Mouse (Mus musculus) adrenal gland (tissue): ENCODE data around the gene Ifi208.
"Not testable (repeated sequence)": the region's sequence is repeated elsewhere in the genome, so short reads cannot be mapped to it uniquely, and the experiment has no call there.

ENCODE experiments used
- intact Hi-C: fragments of 180-260 bp; cut with DNase I; formaldehyde crosslinking; loops from one replicate; pipeline ENCODE4 v1.15.1; 2025
- long read RNA-seq, 2 experiments: library from polyadenylated mRNA; unstranded; transcript quantifications; one replicate each; pipeline ENCODE4 v2.0.0; 2020; ENCODE audit warnings: borderline replicate concordance in 1 of 2; ENCODE audit not compliant: insufficient replicate concordance in 1 of 2
- microRNA-seq, 2 experiments: library from miRNA; unstranded; fragments of <30 nt; microRNA quantifications; one replicate each; pipeline ENCODE4; 2019

Ifi208 gene
- long read RNA-seq, experiment 1, partial matches to known transcripts = 0 of 2 reads
- long read RNA-seq, experiment 1, other reads (novel, unspliced or antisense) = 1 of 2 reads
- long read RNA-seq, experiment 2 = 0 reads

DNA sequence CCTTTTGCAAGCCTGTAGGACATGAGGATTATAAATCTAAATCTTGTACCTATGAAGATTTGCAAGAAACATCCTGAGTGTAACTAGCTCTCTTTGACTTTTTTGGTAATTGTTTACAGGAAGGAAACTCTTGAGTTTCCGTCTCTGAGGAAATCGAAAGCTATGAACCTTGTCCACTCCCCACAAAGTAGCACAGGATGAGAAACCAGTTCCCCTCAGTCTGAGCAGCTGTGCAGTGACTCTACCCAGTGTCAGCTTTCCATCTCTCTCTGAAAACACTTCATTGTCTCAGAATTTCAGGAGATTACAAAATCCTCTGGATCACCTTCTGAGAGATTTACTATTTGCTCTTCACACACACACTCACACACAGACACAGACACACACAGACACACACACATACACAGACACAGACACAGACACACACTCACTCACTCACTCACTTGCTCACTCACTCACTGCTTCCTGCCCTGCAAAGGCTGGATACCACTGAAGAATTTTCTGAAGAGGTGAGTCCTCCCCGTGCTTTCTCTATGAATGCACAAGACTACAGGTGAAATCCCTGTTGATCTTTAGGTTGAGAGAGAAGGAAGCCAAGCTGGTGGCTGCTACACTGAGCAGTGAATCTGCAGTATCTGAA, at the start of gene Ifi208:
TSS of gene Ifi208 (plus strand) at position 218 of the 640 bp plus-strand sequence.
- intact Hi-C loops = not testable (repeated sequence)

DNA sequence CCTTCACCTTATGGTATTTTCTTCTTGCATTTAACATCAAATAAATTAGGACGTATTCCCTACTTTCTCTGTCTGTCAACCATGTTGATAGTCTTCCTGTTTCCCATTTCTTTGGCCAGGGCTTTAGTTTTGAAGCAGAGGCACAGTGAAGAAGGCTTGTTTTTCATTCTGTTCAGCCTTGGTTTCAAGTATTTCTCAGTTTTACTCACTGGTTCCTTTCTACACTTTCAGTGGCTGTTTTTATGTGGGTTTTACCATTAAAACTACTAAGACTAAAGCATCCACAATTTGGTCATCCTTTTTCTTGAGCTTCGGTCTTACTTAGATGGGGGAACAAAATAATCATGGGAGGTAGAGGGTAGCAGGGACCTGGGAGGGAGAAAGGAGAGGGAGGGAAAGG, 49.4 kb upstream of the Ifi208 start:
- intact Hi-C loops = no loop called here

- intact Hi-C loops = no loop called here
Measured at GRCm38 (mm10) chr1:173626686-173627085, 46.8 kb upstream of the Ifi208 start.

DNA sequence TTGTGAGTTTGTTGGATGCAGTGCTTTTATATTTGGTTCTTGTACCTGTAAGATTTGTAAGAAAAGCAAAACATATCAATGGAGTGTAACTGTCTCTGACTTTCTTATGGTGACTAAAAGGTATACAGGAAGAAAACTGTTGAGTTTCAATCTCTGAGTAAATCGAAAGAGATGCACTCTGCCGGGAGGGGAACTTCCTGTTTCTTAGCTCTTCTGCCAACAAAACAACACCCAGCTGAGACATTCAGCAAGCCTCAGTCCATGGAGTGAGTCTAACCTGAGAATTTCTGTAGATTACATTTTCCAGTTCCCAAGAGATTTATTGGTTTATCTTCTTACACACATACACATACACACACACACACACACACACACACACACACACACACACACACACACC, 42.9 kb upstream of the Ifi208 start, which contains the start of gene Ifi209:
TSS of gene Ifi209 (plus strand) at position 296 of the 400 bp plus-strand sequence.
- intact Hi-C loops = not testable (repeated sequence)

- intact Hi-C loops = no loop called here
Measured at GRCm38 (mm10) chr1:173633969-173634645, 39.4 kb upstream of the Ifi208 start.

DNA sequence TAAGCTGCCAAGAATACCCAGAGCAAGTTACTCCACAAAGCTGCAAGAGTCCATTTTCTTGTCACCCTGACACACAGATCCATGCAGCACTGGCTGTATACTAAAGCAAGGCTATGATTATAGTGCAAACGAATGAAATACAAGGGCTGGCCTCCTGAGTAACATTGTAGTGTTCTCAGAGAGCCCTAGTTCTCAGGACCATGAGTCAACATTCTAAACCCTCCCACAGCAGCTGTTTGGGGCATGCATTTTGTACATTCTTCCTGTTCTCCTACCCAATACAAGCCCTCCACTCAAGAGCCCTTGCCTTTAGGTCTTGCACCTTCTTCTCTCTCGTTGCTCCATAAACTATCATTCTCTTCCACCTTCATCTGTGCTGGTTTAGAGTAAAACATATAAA, 28.1 kb upstream of the Ifi208 start:
- intact Hi-C loops = no loop called here

DNA sequence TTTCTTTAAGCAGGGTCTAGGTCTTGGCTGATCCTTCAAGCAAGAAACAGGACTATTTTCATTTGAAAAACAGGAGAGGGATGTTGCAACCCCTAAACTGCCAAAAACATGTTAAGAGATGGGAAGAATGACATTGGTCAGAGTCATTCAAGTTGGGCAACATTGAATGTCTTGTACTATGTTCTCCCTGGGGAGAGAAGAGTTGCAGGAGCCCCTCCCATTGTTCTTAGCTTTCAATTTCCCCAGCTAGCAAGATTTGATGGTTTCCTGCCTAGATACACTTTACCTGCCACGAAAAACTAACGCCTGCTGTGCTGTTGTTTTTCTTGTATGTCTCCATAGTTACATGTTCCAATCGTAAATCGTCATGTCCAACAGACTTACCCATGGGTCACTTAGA, 15.5 kb upstream of the Ifi208 start:
- intact Hi-C loops = no loop called here

- intact Hi-C loops = not testable (repeated sequence)
Measured at GRCm38 (mm10) chr1:173678605-173679004, 5.1 kb downstream of the Ifi208 start.

DNA sequence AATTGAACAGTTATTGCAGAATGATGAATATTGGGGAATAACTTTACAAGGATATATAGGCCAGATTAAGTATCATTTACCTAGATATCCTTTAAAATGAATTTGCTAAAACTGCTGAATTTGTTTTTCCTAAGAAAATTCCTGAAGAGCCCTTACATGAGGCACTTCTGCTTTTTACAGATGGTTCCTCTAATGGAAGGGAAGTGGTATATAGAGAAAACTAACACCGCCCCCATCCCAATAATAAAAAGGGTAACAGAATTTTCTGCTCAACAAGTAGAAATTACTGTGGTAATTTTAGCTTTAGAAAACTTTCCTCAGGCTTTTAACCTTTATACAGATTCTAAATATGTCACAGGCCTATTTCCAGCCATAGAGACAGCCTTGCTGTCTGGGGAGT, 20.8 kb downstream of the Ifi208 start:
- intact Hi-C loops = no loop called here

DNA sequence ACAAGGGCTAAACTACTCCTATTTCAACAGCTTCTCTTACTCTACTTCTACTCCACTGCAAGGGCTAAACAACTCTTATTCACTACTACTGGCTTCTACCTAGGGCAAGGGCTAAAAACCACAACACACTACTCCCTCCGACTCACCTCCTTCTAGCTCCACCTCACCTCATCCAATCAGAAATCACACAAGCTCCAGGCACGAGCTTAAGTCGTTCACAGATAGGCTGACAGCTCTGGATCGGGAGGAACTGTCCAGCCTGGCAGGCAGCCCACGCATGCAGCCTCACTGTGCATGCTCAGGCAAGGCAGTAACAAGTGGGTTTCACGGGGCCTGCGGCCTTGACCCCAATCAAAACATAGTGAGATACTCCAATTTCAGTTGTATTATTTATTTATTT, 59.7 kb downstream of the Ifi208 start:
- intact Hi-C loops = no loop called here

GRCm38 (mm10) chr1:173735015-173735414, 61.5 kb downstream of the Ifi208 start:
- intact Hi-C loops = not testable (repeated sequence)

GRCm38 (mm10) chr1:173736986-173737385, 63.5 kb downstream of the Ifi208 start:
- intact Hi-C loops = no loop called here

GRCm38 (mm10) chr1:173740537-173740936, 67.1 kb downstream of the Ifi208 start:
- intact Hi-C loops = no loop called here

DNA sequence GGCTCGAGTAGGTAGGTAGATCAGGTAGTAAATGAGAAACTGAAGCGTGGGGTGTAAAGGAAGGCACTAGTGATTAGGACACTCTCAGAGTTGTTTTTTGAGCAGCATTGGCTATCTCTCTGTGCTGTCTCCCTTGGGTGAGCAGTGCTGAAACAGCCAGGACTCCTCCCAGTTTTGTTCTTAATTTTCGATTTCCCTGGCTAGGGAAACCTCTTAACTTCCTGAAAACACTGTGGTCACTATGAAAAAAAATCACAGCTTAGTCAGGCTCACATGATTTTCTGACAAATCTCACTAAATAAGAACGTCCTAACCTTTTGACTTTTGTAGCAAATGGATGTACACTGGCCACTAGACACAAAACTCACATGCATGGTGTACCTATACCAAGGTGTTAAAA, 68.2 kb downstream of the Ifi208 start, which contains the start of gene Ifi207:
TSS of gene Ifi207 (minus strand) at position 92 of the 400 bp plus-strand sequence.
- intact Hi-C loops = no loop called here

- intact Hi-C loops = no loop called here
Measured at GRCm38 (mm10) chr1:173742262-173742661, 68.8 kb downstream of the Ifi208 start.

Small RNA genes within 50 kb of the gene (microRNA-seq; reads per million reads assigned to microRNA genes)
- 0 reads per million in 2 experiments for gene Gm44339
